Mouse (Mus musculus) cerebellum, postnatal 25 days (tissue): ENCODE measurements around the gene Oxnad1.

ENCODE experiments used
- DNase-seq, 2 experiments: peaks; one replicate each; pipeline ENCODE4 v3.0.0; 2021; ENCODE audit warnings: mixed read lengths in 2 of 2

The Oxnad1 gene

GRCm38 (mm10) chr14:32145809-32146511 lies 60.8 kb downstream of the Oxnad1 start:
- no peak for DNase-seq

- no peak for DNase-seq
These were observed 61.4 kb downstream of the Oxnad1 start for GRCm38 (mm10) chr14:32146578-32146977.

GRCm38 (mm10) chr14:32150872-32151271 lies 65.7 kb downstream of the Oxnad1 start:
- DNase-seq: no peak

- DNase-seq: no peak
These were observed 67.2 kb downstream of the Oxnad1 start for GRCm38 (mm10) chr14:32152243-32152965.
